Mouse (Mus musculus): ENCODE measurements around the gene Mbnl1. TPM values are rescaled to one million over a fixed set of nuclear protein-coding genes. Genes with fewer than 3 reads are reported as not detected.
A peak's percentile ranks its signal among the peaks of the same experiment; 100 is the strongest.
"Not testable (repeated sequence)": the region's sequence is repeated elsewhere in the genome, so short reads cannot be mapped to it uniquely, and the experiment has no call there.

The Mbnl1 gene
- polyA plus RNA-seq, 1 experiment from 2014 or later, result 71.7 TPM

- H3K36me3 ChIP-seq, result no peaks in the 10 kb centered on the region
- H3K9me3 ChIP-seq, result no peaks in the 10 kb centered on the region
- no peaks in the 10 kb centered on the region for H3K4me1 ChIP-seq
- no peak overlapping the region for H3K27ac ChIP-seq
- no peak for DNase-seq (ENCODE audit: low spot score)
- H3K4me3 ChIP-seq, result no peak overlapping the region
- H3K27me3 ChIP-seq (ENCODE audit: insufficient read depth, poor library complexity, severe bottlenecking), result no peaks in the 10 kb centered on the region
- 92% methylated on average over 2 of the region's 2 CpGs for WGBS
These were observed 2.4 kb downstream of the Mbnl1 start for GRCm38 (mm10) chr3:60475055-60475454.

GRCm38 (mm10) chr3:60476751-60477255 is 4.2 kb downstream of the Mbnl1 start:
- Histone ChIP-seq H3K9me3 (no peaks in the 10 kb centered on the region), H3K4me1 (no peaks in the 10 kb centered on the region), H3K36me3 (no peaks in the 10 kb centered on the region), H3K4me3 (no peak overlapping the region), H3K27me3 (ENCODE audit: insufficient read depth, poor library complexity, severe bottlenecking) (no peaks in the 10 kb centered on the region), H3K27ac (no peak overlapping the region)
- DNase-seq (ENCODE audit: low spot score), result no peak
- WGBS, result 88% methylated on average over 6 of the region's 6 CpGs

GRCm38 (mm10) chr3:60478433-60478832 is 5.8 kb downstream of the Mbnl1 start:
- Histone ChIP-seq H3K9me3 (no peaks in the 10 kb centered on the region), H3K4me3 (no peak overlapping the region), H3K36me3 (no peaks in the 10 kb centered on the region), H3K4me1 (no peaks in the 10 kb centered on the region), H3K27me3 (ENCODE audit: insufficient read depth, poor library complexity, severe bottlenecking) (no peaks in the 10 kb centered on the region), H3K27ac (no peak overlapping the region)
- no peak for DNase-seq (ENCODE audit: low spot score)
- WGBS, result 68% methylated on average over 2 of the region's 2 CpGs

GRCm38 (mm10) chr3:60480716-60481115 is 8.1 kb downstream of the Mbnl1 start:
- no peak overlapping the region for H3K27ac ChIP-seq
- H3K4me3 ChIP-seq, result no peak overlapping the region
- no peaks in the 10 kb centered on the region for H3K27me3 ChIP-seq (ENCODE audit: insufficient read depth, poor library complexity, severe bottlenecking)
- 86% methylated on average over 2 of the region's 2 CpGs for WGBS
- no peaks in the 10 kb centered on the region for H3K36me3 ChIP-seq
- no peaks in the 10 kb centered on the region for H3K4me1 ChIP-seq
- H3K9me3 ChIP-seq, result no peaks in the 10 kb centered on the region
- DNase-seq (ENCODE audit: low spot score), result no peak

GRCm38 (mm10) chr3:60481740-60482399 is 9.2 kb downstream of the Mbnl1 start:
- Histone ChIP-seq H3K36me3 (no peaks in the 10 kb centered on the region), H3K4me3 (no peak overlapping the region), H3K27me3 (ENCODE audit: insufficient read depth, poor library complexity, severe bottlenecking) (no peaks in the 10 kb centered on the region), H3K4me1 (no peaks in the 10 kb centered on the region), H3K27ac (no peak overlapping the region), H3K9me3 (no peaks in the 10 kb centered on the region)
- no peak for DNase-seq (ENCODE audit: low spot score)
- WGBS, result 89% methylated on average over 2 of the region's 2 CpGs

- Histone ChIP-seq H3K27me3 (ENCODE audit: insufficient read depth, poor library complexity, severe bottlenecking) (no peaks in the 10 kb centered on the region), H3K27ac (no peak overlapping the region)
- no peak for DNase-seq (ENCODE audit: low spot score)
These were observed 10.7 kb downstream of the Mbnl1 start for GRCm38 (mm10) chr3:60483305-60483704.

GRCm38 (mm10) chr3:60485987-60486712 is 13.5 kb downstream of the Mbnl1 start:
- H3K9me3 ChIP-seq, result no peaks in the 10 kb centered on the region
- H3K4me3 ChIP-seq, result no peak overlapping the region
- no peaks in the 10 kb centered on the region for H3K27me3 ChIP-seq (ENCODE audit: insufficient read depth, poor library complexity, severe bottlenecking)
- H3K27ac ChIP-seq, result no peak overlapping the region
- no peaks in the 10 kb centered on the region for H3K36me3 ChIP-seq
- no peaks in the 10 kb centered on the region for H3K4me1 ChIP-seq
- DNase-seq (ENCODE audit: low spot score), result no peak
- WGBS, result 84% methylated on average over 4 of the region's 4 CpGs

More at GRCm38 (mm10) chr3:60483305-60483704, 10.7 kb downstream of the Mbnl1 start:
- H3K4me3 ChIP-seq, result no peak overlapping the region
- H3K9me3 ChIP-seq, result no peaks in the 10 kb centered on the region
- H3K4me1 ChIP-seq, result no peaks in the 10 kb centered on the region
- no peaks in the 10 kb centered on the region for H3K36me3 ChIP-seq

- H3K27ac ChIP-seq, result no peak overlapping the region
- 85% methylated on average over 3 of the region's 3 CpGs for WGBS
- no peaks in the 10 kb centered on the region for H3K4me1 ChIP-seq
- DNase-seq (ENCODE audit: low spot score), result no peak
- H3K36me3 ChIP-seq, result no peaks in the 10 kb centered on the region
- no peaks in the 10 kb centered on the region for H3K27me3 ChIP-seq (ENCODE audit: insufficient read depth, poor library complexity, severe bottlenecking)
- H3K4me3 ChIP-seq, result no peak overlapping the region
- H3K9me3 ChIP-seq, result no peaks in the 10 kb centered on the region
These were observed 14.1 kb downstream of the Mbnl1 start for GRCm38 (mm10) chr3:60486713-60487170.

- no peaks in the 10 kb centered on the region for H3K4me1 ChIP-seq
- no peak overlapping the region for H3K4me3 ChIP-seq
- no peaks in the 10 kb centered on the region for H3K27me3 ChIP-seq (ENCODE audit: insufficient read depth, poor library complexity, severe bottlenecking)
- H3K9me3 ChIP-seq, result no peaks in the 10 kb centered on the region
- no peaks in the 10 kb centered on the region for H3K36me3 ChIP-seq
- WGBS, result 96% methylated on average over 6 of the region's 6 CpGs
- DNase-seq (ENCODE audit: low spot score), result no peak
- H3K27ac ChIP-seq, result no peak overlapping the region
These were observed 16.9 kb downstream of the Mbnl1 start for GRCm38 (mm10) chr3:60489509-60489908.

GRCm38 (mm10) chr3:60494774-60495535 is 22.3 kb downstream of the Mbnl1 start:
- WGBS, result 61% methylated on average over 9 of the region's 16 CpGs
- peaks cover 11% of the 10 kb centered on the region for H3K4me1 ChIP-seq
- H3K4me3 ChIP-seq; H3K27me3 ChIP-seq (ENCODE audit: insufficient read depth, poor library complexity, severe bottlenecking); DNase-seq (ENCODE audit: low spot score); H3K36me3 ChIP-seq; H3K9me3 ChIP-seq; H3K27ac ChIP-seq: not testable (repeated sequence)

- no peak overlapping the region for H3K4me3 ChIP-seq
- no peaks in the 10 kb centered on the region for H3K36me3 ChIP-seq
- H3K27ac ChIP-seq, result no peak overlapping the region
- H3K4me1 ChIP-seq, result peaks cover 14% of the 10 kb centered on the region
- WGBS, result 84% methylated on average over 5 of the region's 5 CpGs
- no peaks in the 10 kb centered on the region for H3K27me3 ChIP-seq (ENCODE audit: insufficient read depth, poor library complexity, severe bottlenecking)
- DNase-seq (ENCODE audit: low spot score), result no peak
- no peaks in the 10 kb centered on the region for H3K9me3 ChIP-seq
These were observed 23.6 kb downstream of the Mbnl1 start for GRCm38 (mm10) chr3:60496197-60496596.

- no peaks in the 10 kb centered on the region for H3K27me3 ChIP-seq (ENCODE audit: insufficient read depth, poor library complexity, severe bottlenecking)
- H3K9me3 ChIP-seq, result no peaks in the 10 kb centered on the region
- 86% methylated on average over 2 of the region's 2 CpGs for WGBS
- H3K4me1 ChIP-seq, result peaks cover 22% of the 10 kb centered on the region
- H3K27ac ChIP-seq, result no peak overlapping the region
- H3K4me3 ChIP-seq, result no peak overlapping the region
- H3K36me3 ChIP-seq, result no peaks in the 10 kb centered on the region
- no peak for DNase-seq (ENCODE audit: low spot score)
These were observed 25.5 kb downstream of the Mbnl1 start for GRCm38 (mm10) chr3:60498151-60498550.

GRCm38 (mm10) chr3:60498646-60499045 is 26.0 kb downstream of the Mbnl1 start:
- Histone ChIP-seq H3K9me3 (no peaks in the 10 kb centered on the region), H3K36me3 (no peaks in the 10 kb centered on the region), H3K27me3 (ENCODE audit: insufficient read depth, poor library complexity, severe bottlenecking) (no peaks in the 10 kb centered on the region), H3K4me1 (peaks cover 26% of the 10 kb centered on the region), H3K27ac (0 out of 2 replicates have a peak overlapping the region, but pooled peaks have one; percentile 22), H3K4me3 (no peak overlapping the region)
- WGBS, result 76% methylated on average over 3 of the region's 3 CpGs
- DNase-seq (ENCODE audit: low spot score), result no peak

Data from heart, embryonic 10.5 days (tissue).